8 mouse cellular contexts compared by ENCODE assay signal in genomic region chr6:100439071-100439737, GRCm38 (mm10).
DNase-seq lines count a peak whose midpoint lies in the region; ATAC-seq lines count a peak whose summit lies in the region.

No protein-coding gene starts in this region.

- peak overlapping the region; percentile 72 for H3K4me2 ChIP-seq in heart, embryonic 12.5 days
- H3K4me2 ChIP-seq in hindbrain, embryonic 15.5 days = peak overlapping the region; percentile 72

- peaks cover 36% of the 10 kb centered on the region for H3K27me3 ChIP-seq in heart, embryonic 12.5 days (replicated peaks)
- H3K27me3 ChIP-seq in hindbrain, embryonic 15.5 days = peaks cover 11% of the 10 kb centered on the region

- WGBS in heart, embryonic 12.5 days = 9% methylated on average over 8 of the region's 8 CpGs
- 11% methylated on average over 8 of the region's 8 CpGs for WGBS in hindbrain, embryonic 15.5 days

- H3K36me3 ChIP-seq in heart, embryonic 12.5 days = no peaks in the 10 kb centered on the region
- no peaks in the 10 kb centered on the region for H3K36me3 ChIP-seq in hindbrain, embryonic 15.5 days

- H3K9ac ChIP-seq in heart, embryonic 12.5 days = 0 out of 2 replicates have a peak overlapping the region, but pooled peaks have one; percentile 46
- H3K9ac ChIP-seq in hindbrain, embryonic 15.5 days = peak overlapping the region; percentile 44

- H3K27ac ChIP-seq in heart, embryonic 12.5 days (ENCODE audit: poor library complexity, severe bottlenecking) = no peak overlapping the region
- H3K27ac ChIP-seq in hindbrain, embryonic 15.5 days (replicated peaks) = peak overlapping the region; percentile 22; the same call in 1 of the 2 replicates

- H3K4me1 ChIP-seq in heart, embryonic 12.5 days (replicated peaks) = peaks cover 17% of the 10 kb centered on the region
- peaks cover 18% of the 10 kb centered on the region for H3K4me1 ChIP-seq in hindbrain, embryonic 15.5 days (replicated peaks)

- H3K9me3 ChIP-seq in heart, embryonic 12.5 days (replicated peaks) = no peaks in the 10 kb centered on the region
- H3K9me3 ChIP-seq in hindbrain, embryonic 15.5 days = no peaks in the 10 kb centered on the region

- no peak for DNase-seq in heart, postnatal 4 days
- DNase-seq in MN1 (ENCODE audit: low spot score) = peak; percentile 21
- DNase-seq in gastrocnemius, postnatal 10 days = no peak
- DNase-seq in kidney, adult 8-10 months = no peak
- DNase-seq in thymus, postnatal 25 days = no peak

- H3K4me3 ChIP-seq in heart, embryonic 12.5 days = peak overlapping the region; percentile 38
- H3K4me3 ChIP-seq in hindbrain, embryonic 15.5 days = peak overlapping the region; percentile 31

- no peak for ATAC-seq in heart, embryonic 12.5 days (ENCODE audit: insufficient number of reproducible peaks, low FRiP score)
- ATAC-seq in hindbrain, embryonic 15.5 days (ENCODE audit: low FRiP score, low read depth) = peak; percentile 28; the same call in 1 of the 2 replicates
- ATAC-seq in megakaryocyte progenitor cell, adult 5-6 weeks (replicated peaks; ENCODE audit: poor library complexity) = peak; percentile 59
